Mouse (Mus musculus) embryonic fibroblast, embryonic 13.5 days (primary cell): ENCODE measurements around the gene Golgb1. TPM values are rescaled to one million over a fixed set of nuclear protein-coding genes. Genes with fewer than 3 reads are reported as not detected.

ENCODE experiments used
- H3K27ac ChIP-seq: 2 replicates; pipeline ENCODE4 v1.5.1; 2012; ENCODE audit warnings: low read length, control low read depth, inconsistent platforms; ENCODE audit not compliant: insufficient read depth
- H3K4me1 ChIP-seq: 2 replicates; pipeline ENCODE4 v1.6.1; 2011; ENCODE audit warnings: low read length; ENCODE audit not compliant: control insufficient read depth, insufficient read depth
- H3K4me3 ChIP-seq: 2 replicates; pipeline ENCODE4 v1.5.1; 2011; ENCODE audit warnings: mild to moderate bottlenecking, control low read depth, low read length; ENCODE audit not compliant: insufficient read depth
- CTCF ChIP-seq: IDR thresholded peaks from 2 replicates; pipeline ENCODE4 v1.5.1; 2011; ENCODE audit warnings: mild to moderate bottlenecking, control low read depth, low read length, moderate library complexity, borderline replicate concordance; ENCODE audit not compliant: insufficient read depth
- POLR2A ChIP-seq: IDR thresholded peaks from 2 replicates; pipeline ENCODE4 v1.6.1; 2011; ENCODE audit warnings: low read depth, mild to moderate bottlenecking, control low read depth, low read length, moderate library complexity
- polyA plus RNA-seq: library from polyadenylated mRNA; stranded (reverse); fragments of >200 nt; gene quantifications from 2 replicates; pipeline ENCODE4 v1.2.4, GENCODE M21; 2011; ENCODE audit warnings: low read depth; ENCODE audit not compliant: missing spikeins, insufficient read length

Gene Golgb1
- polyA plus RNA-seq, 1 experiment, result 57.5 TPM

DNA sequence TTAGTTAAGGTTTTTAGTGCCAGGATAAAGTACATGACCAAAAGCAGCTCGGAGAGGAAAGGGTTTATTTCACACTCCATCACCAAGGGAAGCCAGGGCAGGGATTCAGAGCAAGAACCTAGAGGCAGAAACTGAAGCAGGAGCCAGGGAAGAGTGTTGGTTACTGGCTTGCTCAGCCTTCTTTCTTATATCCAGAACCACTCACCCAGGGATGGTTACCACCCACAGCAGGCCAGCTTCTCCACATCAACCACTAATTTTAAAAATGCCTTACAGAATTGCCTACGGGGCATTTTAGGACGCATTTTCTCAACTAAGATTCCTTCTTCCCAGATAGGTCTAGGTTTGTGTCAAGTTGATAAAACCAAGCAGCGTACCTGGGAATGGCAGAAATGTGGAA lies 88.5 kb downstream of the Golgb1 start:
- H3K27ac ChIP-seq, result no peak overlapping the region
- H3K4me1 ChIP-seq, result no peaks in the 10 kb centered on the region
- TF ChIP-seq CTCF, result no peak
- no peak for TF ChIP-seq POLR2A
- H3K4me3 ChIP-seq, result no peak overlapping the region

DNA sequence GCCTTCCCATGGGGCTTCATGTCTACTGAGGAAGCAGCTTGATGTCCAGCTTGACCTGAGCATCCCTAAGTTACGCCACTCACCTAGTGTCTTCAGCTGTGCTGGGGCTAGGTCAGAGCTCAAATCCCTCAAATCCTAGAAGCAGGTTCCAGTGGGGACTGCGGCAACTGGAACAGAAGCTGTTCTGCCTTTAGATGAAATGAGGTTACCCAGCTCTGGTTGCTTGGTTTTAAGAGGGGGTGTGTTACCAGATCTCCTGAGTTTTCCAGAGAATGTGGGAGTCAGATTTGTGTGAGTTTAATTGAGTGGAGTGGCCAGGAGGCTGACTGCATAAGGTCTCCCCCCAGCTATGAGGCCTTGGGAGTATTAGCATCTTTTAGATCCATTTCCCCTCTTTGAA lies 104.2 kb downstream of the Golgb1 start:
- Histone ChIP-seq H3K27ac (no peak overlapping the region), H3K4me1 (no peaks in the 10 kb centered on the region), H3K4me3 (no peak overlapping the region)
- no peak for TF ChIP-seq POLR2A
- no peak for TF ChIP-seq CTCF

Other genes starting within 250 kb of the Golgb1 start
- gene Cd86, start 209.1 kb upstream of the Golgb1 start, polyA plus RNA-seq, result 0.21 TPM in 1 of 2 replicates, not detected in the other
- not detected in 2 replicates for gene Ildr1, start 181.2 kb upstream of the Golgb1 start, polyA plus RNA-seq
- 0.86 TPM in 1 of 2 replicates, not detected in the other for gene Slc15a2, start 90.2 kb upstream of the Golgb1 start, polyA plus RNA-seq
- gene Iqcb1, start 46.8 kb upstream of the Golgb1 start, polyA plus RNA-seq, result 17.6 and 23.3 TPM in 2 replicates
- 1.0 and 1.9 TPM in 2 replicates for gene Eaf2, start 137 bp upstream of the Golgb1 start, polyA plus RNA-seq
- 1.6 TPM in 1 of 2 replicates, not detected in the other for gene Hcls1, start 59.8 kb downstream of the Golgb1 start, polyA plus RNA-seq
- gene Fbxo40, start 115.3 kb downstream of the Golgb1 start, polyA plus RNA-seq, result not detected in 2 replicates
- 5.6 and 5.7 TPM in 2 replicates for gene Polq, start 136.6 kb downstream of the Golgb1 start, polyA plus RNA-seq